Mouse (Mus musculus): ENCODE data around the gene Ndufa4.
"Not testable (repeated sequence)": the region's sequence is repeated elsewhere in the genome, so short reads cannot be mapped to it uniquely, and the experiment has no call there.

The Ndufa4 gene

GRCm38 (mm10) chr6:11907269-11908032 is at the start of gene Ndufa4, which contains the start of gene Phf14:
TSS of gene Ndufa4 (minus strand) at chr6:11907497.
TSS of gene Phf14 (plus strand) at chr6:11907809.
- peak; percentile 97 for DNase-seq (ENCODE audit: low read depth)

GRCm38 (mm10) chr6:11948100-11948499 is 40.8 kb upstream of the Ndufa4 start:
- DNase-seq (ENCODE audit: low read depth) = no peak

- DNase-seq (ENCODE audit: low read depth) = no peak
Observed at GRCm38 (mm10) chr6:11942089-11942488, 34.8 kb upstream of the Ndufa4 start.

- no peak for DNase-seq (ENCODE audit: low read depth)
Observed at GRCm38 (mm10) chr6:11940895-11941294, 33.6 kb upstream of the Ndufa4 start.

GRCm38 (mm10) chr6:11933403-11933802 is 26.1 kb upstream of the Ndufa4 start:
- DNase-seq (ENCODE audit: low read depth) = no peak

GRCm38 (mm10) chr6:11927485-11927884 is 20.2 kb upstream of the Ndufa4 start:
- no peak for DNase-seq (ENCODE audit: low read depth)

- peak; percentile 68 for DNase-seq (ENCODE audit: low read depth)
Observed at GRCm38 (mm10) chr6:11926082-11926595, 18.8 kb upstream of the Ndufa4 start.

GRCm38 (mm10) chr6:11925496-11926041 is 18.3 kb upstream of the Ndufa4 start:
- DNase-seq (ENCODE audit: low read depth) = peak; percentile 97

GRCm38 (mm10) chr6:11908170-11908569 is 873 bp upstream of the Ndufa4 start:
- DNase-seq (ENCODE audit: low read depth) = peak; percentile 16

- DNase-seq (ENCODE audit: low read depth) = peak; percentile 74
Observed at GRCm38 (mm10) chr6:11906890-11907268, 418 bp downstream of the Ndufa4 start.

- no peak for DNase-seq (ENCODE audit: low read depth)
Observed at GRCm38 (mm10) chr6:11900809-11901310, 6.4 kb downstream of the Ndufa4 start.

- DNase-seq (ENCODE audit: low read depth) = not testable (repeated sequence)
Observed at GRCm38 (mm10) chr6:11875364-11875763, 31.9 kb downstream of the Ndufa4 start.
